Mouse (Mus musculus) embryonic fibroblast, embryonic 13.5 days (primary cell): ENCODE measurements around the gene Cnppd1.

Experiments
- CTCF ChIP-seq: IDR thresholded peaks from 2 replicates; pipeline ENCODE4 v1.5.1; 2011; ENCODE audit warnings: mild to moderate bottlenecking, control low read depth, low read length, moderate library complexity, borderline replicate concordance; ENCODE audit not compliant: insufficient read depth
- POLR2A ChIP-seq: IDR thresholded peaks from 2 replicates; pipeline ENCODE4 v1.6.1; 2011; ENCODE audit warnings: low read depth, mild to moderate bottlenecking, control low read depth, low read length, moderate library complexity

GRCm38 (mm10) chr1:75180741-75181140, 38.2 kb upstream of the Cnppd1 start:
- TF ChIP-seq POLR2A: no peak
- TF ChIP-seq CTCF: no peak
